Mouse (Mus musculus) gastrocnemius, adult 2 months (tissue): ENCODE data around the gene Dab2ip. TPM values are rescaled to one million over a fixed set of nuclear protein-coding genes. Genes with fewer than 3 reads are reported as not detected.

ENCODE experiments used
- DNase-seq: peaks from one replicate; pipeline ENCODE4 v3.0.0; 2022
- H3K27ac ChIP-seq: fragments of 200-600 bp; 2 replicates; pipeline ENCODE4 v1.8.1; 2022; ENCODE audit warnings: mild to moderate bottlenecking
- H3K4me3 ChIP-seq: fragments of 200-600 bp; 2 replicates; pipeline ENCODE4 v1.8.1; 2022; ENCODE audit warnings: mild to moderate bottlenecking, moderate library complexity
- CTCF ChIP-seq: fragments of 200-600 bp; IDR thresholded peaks from 2 replicates; pipeline ENCODE4 v1.8.1; 2022; ENCODE audit warnings: antibody characterized with exemption, mild to moderate bottlenecking, moderate library complexity
- intact Hi-C: fragments of 180-260 bp; cut with DNase I; formaldehyde crosslinking; loops from one replicate; pipeline ENCODE4 v1.15.1; 2025
- total RNA-seq, 2 experiments: library from RNA; stranded (reverse); gene quantifications; 2 replicates each; pipeline ENCODE4 v1.2.3; 2021

The Dab2ip gene
- total RNA-seq, 2 experiments from 2014 or later: 38.2 to 52.0 TPM

DNA sequence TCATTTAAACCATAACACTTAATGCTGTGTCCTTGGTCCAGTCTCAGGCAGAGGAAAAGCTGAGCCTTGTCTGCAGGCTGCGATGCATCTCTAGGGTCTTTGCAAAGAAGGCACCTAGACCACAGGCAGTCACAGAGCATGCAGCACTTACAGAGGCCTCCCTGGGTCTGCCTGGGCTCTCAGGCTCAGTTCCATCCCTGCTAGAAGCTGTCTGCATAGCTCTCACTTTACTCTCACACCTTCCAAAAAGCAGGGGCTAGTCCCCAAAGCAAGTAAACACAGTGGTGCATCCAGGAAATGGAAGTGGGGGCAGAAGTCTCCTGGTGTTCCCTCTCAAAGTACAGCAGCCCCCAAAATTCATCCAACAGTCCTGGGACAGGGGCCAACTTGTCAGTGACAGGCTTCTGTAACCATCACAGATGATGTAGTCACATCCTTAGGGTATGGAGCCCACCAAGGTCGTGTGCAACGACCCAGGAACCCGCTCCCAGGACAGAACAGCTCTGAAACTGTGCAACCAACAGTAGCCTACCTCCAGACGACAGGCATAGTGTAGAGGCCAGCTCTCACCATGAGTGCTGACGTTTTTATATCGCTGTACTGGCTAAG lies 192.6 kb downstream of the Dab2ip start:
- Histone ChIP-seq H3K4me3 (no peak overlapping the region), H3K27ac (no peak overlapping the region)
- no peak for TF ChIP-seq CTCF
- intact Hi-C loops: no loop called here
- DNase-seq: no peak

DNA sequence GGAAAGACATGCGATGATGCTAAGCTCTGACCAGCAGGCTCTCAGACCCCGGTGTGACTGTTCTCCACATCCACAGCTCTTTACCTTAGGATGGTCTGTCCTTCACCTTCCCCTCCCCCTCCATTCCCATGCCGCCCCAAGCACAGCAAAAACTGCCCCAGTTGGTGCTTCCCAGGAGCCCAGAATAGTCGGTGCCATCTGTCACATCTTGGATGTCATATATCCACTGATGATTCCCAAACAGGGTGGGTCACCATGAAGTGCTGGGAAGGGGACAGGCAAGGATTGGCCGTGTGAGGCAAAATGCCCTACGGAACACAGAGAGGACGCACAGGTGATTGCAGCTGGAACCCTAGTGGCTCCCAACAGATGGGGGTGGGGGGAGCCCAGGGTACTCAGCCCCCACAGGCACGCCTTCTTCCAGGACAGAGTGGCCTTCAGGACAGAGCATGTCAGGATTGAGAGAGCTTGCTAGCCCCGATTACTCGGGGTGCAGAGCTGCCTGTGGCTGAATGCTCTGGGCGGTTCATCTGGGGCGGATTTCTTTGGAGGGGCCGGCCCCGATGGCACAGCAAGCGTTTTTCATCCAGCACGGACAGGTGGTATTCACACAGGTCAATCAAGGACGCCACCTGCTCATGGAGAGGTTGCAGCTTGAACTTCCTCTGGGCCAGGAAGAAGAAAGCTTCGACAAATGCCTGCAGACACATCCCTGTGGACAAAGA lies 193.9 kb downstream of the Dab2ip start:
- Histone ChIP-seq H3K4me3 (no peak overlapping the region), H3K27ac (no peak overlapping the region)
- intact Hi-C loops: no loop called here
- DNase-seq: no peak
- no peak for TF ChIP-seq CTCF

DNA sequence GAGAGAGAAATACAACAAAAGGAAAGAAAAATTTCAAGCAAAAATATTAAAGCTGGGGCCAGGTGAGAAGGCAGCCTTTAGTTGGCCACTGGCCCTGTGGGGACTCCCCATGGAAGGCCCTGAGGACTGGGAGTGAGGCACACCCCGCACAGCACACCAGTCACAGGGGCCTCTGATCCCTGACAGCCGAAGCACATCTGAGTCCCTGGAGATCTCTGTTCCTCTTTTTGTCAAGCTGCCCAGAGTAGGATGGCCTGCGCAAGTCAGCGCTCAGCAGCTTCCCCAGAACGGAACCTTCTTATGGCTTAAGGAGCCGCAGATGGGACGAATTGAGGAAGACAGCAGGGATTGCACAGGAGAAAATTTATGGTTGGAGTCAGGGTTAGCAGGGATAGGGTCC lies 198.4 kb downstream of the Dab2ip start:
- no peak for TF ChIP-seq CTCF
- Histone ChIP-seq H3K4me3 (no peak overlapping the region), H3K27ac (no peak overlapping the region)
- intact Hi-C loops: no loop called here
- DNase-seq: peak; percentile 35

DNA sequence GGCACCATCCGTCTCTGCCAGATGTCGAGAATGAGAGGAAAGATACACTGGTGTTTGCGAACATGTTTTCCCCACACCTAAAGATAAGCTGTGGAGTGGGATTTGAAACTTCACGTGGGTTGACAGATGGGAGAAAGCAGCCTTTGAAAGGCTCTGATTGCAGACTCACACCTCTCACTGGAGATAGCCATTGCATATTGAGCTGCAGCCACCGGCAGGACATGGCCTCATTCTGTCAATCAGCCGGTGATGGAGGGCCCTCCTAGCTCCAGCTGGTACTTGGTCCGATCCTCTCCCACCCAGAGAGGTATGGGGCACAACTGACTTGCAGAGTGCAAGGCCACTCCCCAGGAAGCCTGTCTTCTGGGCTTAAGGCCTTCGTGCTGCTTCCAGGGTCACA lies 202.3 kb downstream of the Dab2ip start:
- H3K4me3 ChIP-seq: no peak overlapping the region
- no peak overlapping the region for H3K27ac ChIP-seq
- DNase-seq: no peak
- intact Hi-C loops: no loop called here
- TF ChIP-seq CTCF: no peak

GRCm38 (mm10) chr2:35760867-35761266 lies 202.8 kb downstream of the Dab2ip start:
- DNase-seq: no peak
- TF ChIP-seq CTCF: no peak
- Histone ChIP-seq H3K27ac (no peak overlapping the region), H3K4me3 (no peak overlapping the region)
- intact Hi-C loops: no loop called here

- intact Hi-C loops: no loop called here
- TF ChIP-seq CTCF: no peak; the same call in 1 of the 2 replicates
- no peak overlapping the region for H3K4me3 ChIP-seq
- no peak for DNase-seq
- no peak overlapping the region for H3K27ac ChIP-seq
Observed at GRCm38 (mm10) chr2:35761458-35761857, 203.4 kb downstream of the Dab2ip start.

GRCm38 (mm10) chr2:35763818-35764217 lies 205.8 kb downstream of the Dab2ip start:
- Histone ChIP-seq H3K4me3 (no peak overlapping the region), H3K27ac (no peak overlapping the region)
- DNase-seq: no peak
- no peak for TF ChIP-seq CTCF
- intact Hi-C loops: no loop called here

DNA sequence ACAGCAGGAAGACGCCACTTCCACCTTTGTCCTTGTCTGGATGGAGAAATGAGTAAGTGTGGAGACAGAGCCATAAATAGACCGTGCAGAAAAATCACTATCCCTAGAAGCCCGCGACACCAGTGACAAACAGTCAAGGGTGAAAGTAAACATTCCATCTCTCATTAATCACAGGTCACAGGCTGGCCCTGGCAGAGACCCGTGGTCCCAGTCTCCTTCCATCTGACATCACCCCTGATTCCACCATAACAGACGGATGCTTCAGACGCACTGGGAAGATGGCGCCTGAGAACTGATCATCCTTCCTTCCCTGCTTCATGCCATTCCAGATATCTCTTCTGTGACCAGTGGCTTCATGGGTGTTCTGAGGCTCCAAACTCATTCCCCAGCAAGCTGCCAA lies 206.3 kb downstream of the Dab2ip start:
- intact Hi-C loops: no loop called here
- no peak overlapping the region for H3K27ac ChIP-seq
- DNase-seq: no peak
- no peak for TF ChIP-seq CTCF
- no peak overlapping the region for H3K4me3 ChIP-seq

DNA sequence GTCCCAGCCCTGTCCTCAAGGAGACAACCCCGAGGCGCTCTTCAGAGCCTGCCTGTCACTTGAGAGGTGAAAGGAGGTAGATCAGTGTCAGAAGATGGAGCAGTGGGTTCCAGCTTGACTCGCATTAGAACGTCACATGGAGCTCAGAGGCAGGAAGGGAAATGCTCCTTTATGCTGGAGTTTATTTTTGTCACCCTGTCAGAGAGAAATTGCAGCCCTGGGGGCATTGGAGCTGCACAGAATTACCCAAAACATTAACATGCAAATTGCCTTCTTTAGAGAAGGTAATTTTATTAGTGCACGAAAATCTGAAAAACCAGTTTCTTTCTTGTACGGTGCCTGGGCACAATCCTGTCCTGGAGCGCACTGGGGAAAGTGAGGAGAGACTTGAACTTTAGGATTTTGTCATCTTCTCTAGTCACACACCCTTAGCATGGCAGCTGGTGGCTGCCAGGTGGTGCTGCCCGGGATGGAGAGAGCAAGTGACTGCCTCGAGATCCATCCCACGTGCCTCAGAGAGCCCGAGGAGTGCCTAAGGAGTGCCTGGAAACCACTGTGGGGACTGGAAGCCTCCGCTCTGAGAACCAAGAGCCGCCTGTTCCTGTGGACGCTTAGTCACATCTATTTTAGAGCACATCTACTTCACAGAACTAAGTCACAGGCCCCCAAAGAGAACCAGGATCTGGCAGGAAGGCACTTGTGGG lies 209.9 kb downstream of the Dab2ip start:
- no peak for DNase-seq
- TF ChIP-seq CTCF: no peak
- Histone ChIP-seq H3K4me3 (no peak overlapping the region), H3K27ac (no peak overlapping the region)
- intact Hi-C loops: no loop called here

GRCm38 (mm10) chr2:35768538-35769238 lies 210.6 kb downstream of the Dab2ip start:
- Histone ChIP-seq H3K4me3 (no peak overlapping the region), H3K27ac (no peak overlapping the region)
- no peak for DNase-seq
- intact Hi-C loops: no loop called here
- TF ChIP-seq CTCF: no peak

DNA sequence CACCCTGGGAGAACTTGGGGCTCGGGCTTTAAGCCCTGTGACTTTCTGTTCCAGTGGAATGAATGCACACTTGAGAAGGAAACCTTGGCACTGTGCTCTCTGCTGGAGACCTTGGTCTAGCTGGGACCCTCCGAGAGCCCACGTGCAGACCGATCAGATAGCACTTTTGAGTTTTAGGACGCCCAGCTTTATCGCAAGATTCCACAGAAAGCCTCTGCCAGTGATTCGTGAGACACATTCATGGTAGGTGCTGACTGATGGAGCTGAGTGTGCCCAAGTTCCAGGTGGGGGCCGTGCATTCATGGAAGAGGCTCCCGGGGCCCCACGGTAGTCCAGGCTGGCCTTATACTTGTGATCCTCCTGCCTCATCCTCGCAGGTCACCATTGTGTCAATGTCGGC lies 211.3 kb downstream of the Dab2ip start:
- intact Hi-C loops: no loop called here
- H3K4me3 ChIP-seq: no peak overlapping the region
- TF ChIP-seq CTCF: no peak
- H3K27ac ChIP-seq: no peak overlapping the region
- DNase-seq: no peak

GRCm38 (mm10) chr2:35770541-35770940 lies 212.5 kb downstream of the Dab2ip start:
- DNase-seq: no peak
- Histone ChIP-seq H3K27ac (peak overlapping the region; percentile 38; the same call in 1 of the 2 replicates), H3K4me3 (no peak overlapping the region)
- TF ChIP-seq CTCF: no peak
- intact Hi-C loops: no loop called here

DNA sequence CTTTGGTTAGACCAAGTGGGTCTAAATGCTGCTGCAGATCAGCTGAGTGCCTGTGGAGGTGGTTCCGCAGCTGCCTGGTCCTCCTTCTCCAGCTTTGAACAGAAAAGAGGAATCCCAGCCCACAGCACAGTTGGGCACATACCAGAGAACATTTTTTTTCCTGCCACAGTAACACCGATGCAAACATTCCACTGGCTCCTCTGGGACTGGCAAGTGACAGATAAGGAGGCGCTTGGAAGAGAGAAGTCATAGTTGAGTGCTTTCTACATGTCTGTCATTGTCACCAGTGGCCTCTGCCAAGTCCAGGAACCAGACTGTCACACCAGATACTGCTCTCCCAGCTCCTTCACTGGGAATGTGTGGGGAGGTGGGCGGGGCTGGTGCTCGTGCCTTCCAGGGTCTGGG lies 217.6 kb downstream of the Dab2ip start:
- no peak for TF ChIP-seq CTCF
- no peak for DNase-seq
- no peak overlapping the region for H3K4me3 ChIP-seq
- intact Hi-C loops: no loop called here
- H3K27ac ChIP-seq: no peak overlapping the region
